Mouse (Mus musculus) forebrain, embryonic 15.5 days (tissue): ENCODE measurements around the gene Ppp1r3c. TPM values are rescaled to one million over a fixed set of nuclear protein-coding genes. Genes with fewer than 3 reads are reported as not detected.
"Not testable (repeated sequence)": the region's sequence is repeated elsewhere in the genome, so short reads cannot be mapped to it uniquely, and the experiment has no call there.

ENCODE experiments used
- ATAC-seq: fragments of 200-750 bp; cut with Nextera tagmentation; replicated peaks from 2 replicates; pipeline ENCODE4 v1.8.0; 2017; ENCODE audit warnings: mild to moderate bottlenecking, moderate TSS enrichment, moderate library complexity
- H3K27ac ChIP-seq: fragments of 300-500 bp; sonication (generic); replicated peaks from 2 replicates; pipeline ENCODE4 v1.5.1; 2015; ENCODE audit warnings: mild to moderate bottlenecking, inconsistent platforms
- H3K27me3 ChIP-seq: fragments of 300-500 bp; sonication (generic); 2 replicates; pipeline ENCODE4 v1.6.1; 2015; ENCODE audit warnings: inconsistent platforms
- H3K36me3 ChIP-seq: fragments of 300-500 bp; sonication (generic); 2 replicates; pipeline ENCODE4 v1.6.1; 2015; ENCODE audit warnings: mild to moderate bottlenecking, inconsistent platforms
- H3K4me1 ChIP-seq: fragments of 300-500 bp; sonication (generic); 2 replicates; pipeline ENCODE4 v1.6.1; 2015; ENCODE audit warnings: inconsistent platforms
- H3K4me2 ChIP-seq: fragments of 300-500 bp; sonication (generic); replicated peaks from 2 replicates; pipeline ENCODE4 v1.6.1; 2015; ENCODE audit warnings: mild to moderate bottlenecking, inconsistent platforms
- H3K4me3 ChIP-seq: fragments of 300-500 bp; sonication (generic); 2 replicates; pipeline ENCODE4 v1.5.1; 2015; ENCODE audit warnings: mild to moderate bottlenecking, inconsistent platforms
- H3K9ac ChIP-seq: fragments of 300-500 bp; sonication (generic); replicated peaks from 2 replicates; pipeline ENCODE4 v1.6.1; 2015; ENCODE audit warnings: mild to moderate bottlenecking, inconsistent platforms
- H3K9me3 ChIP-seq: fragments of 300-500 bp; sonication (generic); 2 replicates; pipeline ENCODE4 v1.6.1; 2016; ENCODE audit warnings: inconsistent platforms
- WGBS: fragments of 180-500 bp; shearing (Covaris S2); methylation state at CpG from one replicate; pipeline ENCODE4 v1.1.7; 2015; ENCODE audit warnings: mixed read lengths; 5-methylcytosine and 5-hydroxymethylcytosine counted together
- polyA plus RNA-seq: library from polyadenylated mRNA; unstranded; fragments of >200 nt; fragmentation: Nextera tagmentation; extraction: Ambion mirVana; gene quantifications from 2 replicates; pipeline ENCODE4 v1.2.1, GENCODE M21; 2015

Gene Ppp1r3c
- polyA plus RNA-seq, 1 experiment from 2014 or later, result 8.2 TPM

GRCm38 (mm10) chr19:36738009-36738408 is 1.6 kb upstream of the Ppp1r3c start:
- WGBS, result 84% methylated on average over 5 of the region's 5 CpGs
- Histone ChIP-seq H3K4me3 (no peak overlapping the region), H3K4me1 (peaks cover 4% of the 10 kb centered on the region; the same call in 1 of the 2 replicates), H3K9me3 (no peaks in the 10 kb centered on the region), H3K27me3 (no peaks in the 10 kb centered on the region), H3K36me3 (no peaks in the 10 kb centered on the region), H3K4me2 (no peak overlapping the region), H3K9ac (no peak overlapping the region), H3K27ac (no peak overlapping the region)
- no peak for ATAC-seq

- peaks cover 4% of the 10 kb centered on the region; the same call in 1 of the 2 replicates for H3K4me1 ChIP-seq
- peak overlapping the region; percentile 20; the same call in 1 of the 2 replicates for H3K27ac ChIP-seq
- H3K27me3 ChIP-seq, result no peaks in the 10 kb centered on the region
- H3K9ac ChIP-seq, result peak overlapping the region; percentile 52
- WGBS, result 33% methylated on average over 6 of the region's 6 CpGs
- peak; percentile 63 for ATAC-seq
- H3K9me3 ChIP-seq, result no peaks in the 10 kb centered on the region
- H3K4me2 ChIP-seq, result peak overlapping the region; percentile 79
- H3K36me3 ChIP-seq, result no peaks in the 10 kb centered on the region
- peak overlapping the region; percentile 47 for H3K4me3 ChIP-seq
Measured at GRCm38 (mm10) chr19:36737087-36737486, 634 bp upstream of the Ppp1r3c start.

- Histone ChIP-seq H3K4me3 (no peak overlapping the region), H3K4me1 (peaks cover 4% of the 10 kb centered on the region; the same call in 1 of the 2 replicates), H3K36me3 (no peaks in the 10 kb centered on the region), H3K9ac (no peak overlapping the region), H3K9me3 (no peaks in the 10 kb centered on the region), H3K27ac (no peak overlapping the region), H3K4me2 (no peak overlapping the region), H3K27me3 (no peaks in the 10 kb centered on the region)
- WGBS, result 87% methylated on average over 10 of the region's 10 CpGs
- ATAC-seq, result no peak
Measured at GRCm38 (mm10) chr19:36734308-36735038, 2.0 kb downstream of the Ppp1r3c start.

GRCm38 (mm10) chr19:36733191-36733943 is 3.1 kb downstream of the Ppp1r3c start:
- 95% methylated on average over 16 of the region's 16 CpGs for WGBS
- H3K27ac ChIP-seq, result no peak overlapping the region
- H3K27me3 ChIP-seq, result no peaks in the 10 kb centered on the region
- peaks cover 4% of the 10 kb centered on the region; the same call in 1 of the 2 replicates for H3K4me1 ChIP-seq
- H3K9ac ChIP-seq, result no peak overlapping the region
- no peak overlapping the region for H3K4me3 ChIP-seq
- no peak overlapping the region for H3K4me2 ChIP-seq
- no peaks in the 10 kb centered on the region for H3K36me3 ChIP-seq
- no peaks in the 10 kb centered on the region for H3K9me3 ChIP-seq
- ATAC-seq, result no peak

- Histone ChIP-seq H3K27me3 (no peaks in the 10 kb centered on the region), H3K36me3 (no peaks in the 10 kb centered on the region), H3K4me3 (no peak overlapping the region), H3K27ac (no peak overlapping the region), H3K4me2 (no peak overlapping the region), H3K9me3 (no peaks in the 10 kb centered on the region), H3K9ac (no peak overlapping the region), H3K4me1 (peaks cover 4% of the 10 kb centered on the region; the same call in 1 of the 2 replicates)
- WGBS, result 91% methylated on average over 11 of the region's 11 CpGs
- ATAC-seq, result no peak
Measured at GRCm38 (mm10) chr19:36731310-36731709, 5.1 kb downstream of the Ppp1r3c start.

- not testable (repeated sequence) for H3K27ac ChIP-seq, H3K4me1 ChIP-seq
- WGBS, result 84% methylated on average over 2 of the region's 2 CpGs
Measured at GRCm38 (mm10) chr19:36730414-36730813, 6.0 kb downstream of the Ppp1r3c start.

GRCm38 (mm10) chr19:36728741-36729460 is 7.6 kb downstream of the Ppp1r3c start:
- no peak overlapping the region for H3K4me2 ChIP-seq
- no peak for ATAC-seq
- no peak overlapping the region for H3K27ac ChIP-seq
- H3K9ac ChIP-seq, result no peak overlapping the region
- H3K9me3 ChIP-seq, result no peaks in the 10 kb centered on the region
- WGBS, result 85% methylated on average over 12 of the region's 12 CpGs
- no peaks in the 10 kb centered on the region for H3K36me3 ChIP-seq
- H3K27me3 ChIP-seq, result no peaks in the 10 kb centered on the region
- H3K4me3 ChIP-seq, result no peak overlapping the region
- H3K4me1 ChIP-seq, result no peaks in the 10 kb centered on the region

More at GRCm38 (mm10) chr19:36730414-36730813, 6.0 kb downstream of the Ppp1r3c start:
- H3K36me3 ChIP-seq, H3K4me2 ChIP-seq, H3K9ac ChIP-seq, H3K9me3 ChIP-seq, H3K4me3 ChIP-seq, ATAC-seq, H3K27me3 ChIP-seq: not testable (repeated sequence)

- no peak overlapping the region for H3K4me3 ChIP-seq
- H3K27me3 ChIP-seq, result no peaks in the 10 kb centered on the region
- H3K9ac ChIP-seq, result no peak overlapping the region
- H3K36me3 ChIP-seq, result no peaks in the 10 kb centered on the region
- H3K9me3 ChIP-seq, result no peaks in the 10 kb centered on the region
- no peak overlapping the region for H3K4me2 ChIP-seq
- no peak for ATAC-seq
- H3K4me1 ChIP-seq, result no peaks in the 10 kb centered on the region
- WGBS, result 77% methylated on average over 7 of the region's 7 CpGs
- no peak overlapping the region for H3K27ac ChIP-seq
Measured at GRCm38 (mm10) chr19:36724970-36725369, 11.5 kb downstream of the Ppp1r3c start.

- Histone ChIP-seq H3K27me3 (no peaks in the 10 kb centered on the region), H3K9me3 (no peaks in the 10 kb centered on the region), H3K4me3 (no peak overlapping the region), H3K9ac (no peak overlapping the region), H3K36me3 (no peaks in the 10 kb centered on the region), H3K4me1 (no peaks in the 10 kb centered on the region), H3K27ac (no peak overlapping the region), H3K4me2 (no peak overlapping the region)
- ATAC-seq, result no peak
- 85% methylated on average over 8 of the region's 8 CpGs for WGBS
Measured at GRCm38 (mm10) chr19:36721139-36721538, 15.3 kb downstream of the Ppp1r3c start.

GRCm38 (mm10) chr19:36716221-36716620 is 20.2 kb downstream of the Ppp1r3c start:
- ATAC-seq, result no peak
- Histone ChIP-seq H3K36me3 (no peaks in the 10 kb centered on the region), H3K9ac (no peak overlapping the region), H3K4me3 (no peak overlapping the region), H3K27ac (no peak overlapping the region), H3K4me2 (no peak overlapping the region), H3K9me3 (no peaks in the 10 kb centered on the region), H3K4me1 (no peaks in the 10 kb centered on the region), H3K27me3 (no peaks in the 10 kb centered on the region)
- WGBS, result 68% methylated on average over 7 of the region's 7 CpGs

- no peaks in the 10 kb centered on the region for H3K27me3 ChIP-seq
- no peaks in the 10 kb centered on the region for H3K9me3 ChIP-seq
- WGBS, result 95% methylated on average over 10 of the region's 10 CpGs
- no peaks in the 10 kb centered on the region for H3K36me3 ChIP-seq
- no peaks in the 10 kb centered on the region for H3K4me1 ChIP-seq
- no peak overlapping the region for H3K27ac ChIP-seq
- no peak overlapping the region for H3K9ac ChIP-seq
- no peak overlapping the region for H3K4me2 ChIP-seq
- no peak overlapping the region for H3K4me3 ChIP-seq
- ATAC-seq, result no peak
Measured at GRCm38 (mm10) chr19:36715591-36715990, 20.9 kb downstream of the Ppp1r3c start.

GRCm38 (mm10) chr19:36714492-36714891 is 22.0 kb downstream of the Ppp1r3c start:
- H3K27me3 ChIP-seq, result no peaks in the 10 kb centered on the region
- H3K4me1 ChIP-seq, result no peaks in the 10 kb centered on the region
- no peak for ATAC-seq
- H3K9ac ChIP-seq, result no peak overlapping the region
- whole genome bisulfite sequencing, result 81% methylated on average over 1 of the region's 1 CpGs
- H3K9me3 ChIP-seq, result peaks cover 5% of the 10 kb centered on the region; the same call in 1 of the 2 replicates
- H3K27ac ChIP-seq, result no peak overlapping the region
- H3K4me3 ChIP-seq, result no peak overlapping the region
- no peak overlapping the region for H3K4me2 ChIP-seq
- no peaks in the 10 kb centered on the region for H3K36me3 ChIP-seq
